Mouse (Mus musculus): ENCODE data around the gene Ckmt1. TPM values are rescaled to one million over a fixed set of nuclear protein-coding genes. Genes with fewer than 3 reads are reported as not detected.
"Not testable (repeated sequence)": the region's sequence is repeated elsewhere in the genome, so short reads cannot be mapped to it uniquely, and the experiment has no call there.

Ckmt1 gene
- polyA plus RNA-seq, 1 experiment = not detected

GRCm38 (mm10) chr2:121354820-121355592, 2.5 kb upstream of the Ckmt1 start, which contains the start of gene Ppip5k1:
Ppip5k1 (minus strand) TSS chr2:121355396.
- H3K4me3 ChIP-seq (ENCODE audit: insufficient read depth, low read depth, low read length) = peak within 1 kb of the TSS; percentile 82
- H3K27ac ChIP-seq (ENCODE audit: insufficient read depth, low read depth, low read length) = peak within 1 kb of the TSS; percentile 82
- TF ChIP-seq CTCF (IDR thresholded peaks at IDR 0.05; ENCODE audit: insufficient read depth, low read depth, low read length) (peak; percentile 88), POLR2A (IDR thresholded peaks at IDR 0.05; ENCODE audit: insufficient read depth, low read depth, low read length) (peak; percentile 33; the same call in 1 of the 2 replicates)
- WGBS = 1% methylated on average over 58 of the region's 58 CpGs
- H3K4me1 ChIP-seq (ENCODE audit: control insufficient read depth, insufficient read depth, low read length) = peaks cover 16% of the 10 kb centered on the region

- peak overlapping the region; percentile 94 for H3K4me3 ChIP-seq (ENCODE audit: insufficient read depth, low read depth, low read length)
- peaks cover 15% of the 10 kb centered on the region for H3K4me1 ChIP-seq (ENCODE audit: control insufficient read depth, insufficient read depth, low read length)
- TF ChIP-seq POLR2A (IDR thresholded peaks at IDR 0.05; ENCODE audit: insufficient read depth, low read depth, low read length) (no peak), CTCF (IDR thresholded peaks at IDR 0.05; ENCODE audit: insufficient read depth, low read depth, low read length) (no peak)
- WGBS = 10% methylated on average over 4 of the region's 4 CpGs
- H3K27ac ChIP-seq (ENCODE audit: insufficient read depth, low read depth, low read length) = peak overlapping the region; percentile 36; the same call in 1 of the 2 replicates
Observed at GRCm38 (mm10) chr2:121357961-121358360, 447 bp downstream of the Ckmt1 start.

- Histone ChIP-seq H3K4me3 (ENCODE audit: insufficient read depth, low read depth, low read length) (peak overlapping the region; percentile 94), H3K27ac (ENCODE audit: insufficient read depth, low read depth, low read length) (peak overlapping the region; percentile 90), H3K4me1 (ENCODE audit: control insufficient read depth, insufficient read depth, low read length) (peaks cover 13% of the 10 kb centered on the region)
- WGBS = under 1% methylated on average over 16 of the region's 16 CpGs
- TF ChIP-seq CTCF (IDR thresholded peaks at IDR 0.05; ENCODE audit: insufficient read depth, low read depth, low read length) (no peak), POLR2A (IDR thresholded peaks at IDR 0.05; ENCODE audit: insufficient read depth, low read depth, low read length) (peak; percentile 83)
Observed at GRCm38 (mm10) chr2:121358381-121358780, 867 bp downstream of the Ckmt1 start.

GRCm38 (mm10) chr2:121359461-121359860, 1.9 kb downstream of the Ckmt1 start:
- Histone ChIP-seq H3K27ac (ENCODE audit: insufficient read depth, low read depth, low read length) (no peak overlapping the region), H3K4me3 (ENCODE audit: insufficient read depth, low read depth, low read length) (peak overlapping the region; percentile 15; the same call in 1 of the 2 replicates), H3K4me1 (ENCODE audit: control insufficient read depth, insufficient read depth, low read length) (peaks cover 13% of the 10 kb centered on the region)
- TF ChIP-seq POLR2A (IDR thresholded peaks at IDR 0.05; ENCODE audit: insufficient read depth, low read depth, low read length) = no peak
- no peak for TF ChIP-seq CTCF (IDR thresholded peaks at IDR 0.05; ENCODE audit: insufficient read depth, low read depth, low read length)
- WGBS = 52% methylated on average over 4 of the region's 4 CpGs

- Histone ChIP-seq H3K4me1 (ENCODE audit: control insufficient read depth, insufficient read depth, low read length) (peaks cover 6% of the 10 kb centered on the region), H3K27ac (ENCODE audit: insufficient read depth, low read depth, low read length) (no peak overlapping the region), H3K4me3 (ENCODE audit: insufficient read depth, low read depth, low read length) (no peak overlapping the region)
- WGBS = 53% methylated on average over 3 of the region's 3 CpGs
- TF ChIP-seq CTCF (IDR thresholded peaks at IDR 0.05; ENCODE audit: insufficient read depth, low read depth, low read length) (no peak), POLR2A (IDR thresholded peaks at IDR 0.05; ENCODE audit: insufficient read depth, low read depth, low read length) (no peak)
Observed at GRCm38 (mm10) chr2:121363656-121364055, 6.1 kb downstream of the Ckmt1 start.

GRCm38 (mm10) chr2:121368831-121369230, 11.3 kb downstream of the Ckmt1 start:
- TF ChIP-seq POLR2A (IDR thresholded peaks at IDR 0.05; ENCODE audit: insufficient read depth, low read depth, low read length) (no peak), CTCF (IDR thresholded peaks at IDR 0.05; ENCODE audit: insufficient read depth, low read depth, low read length) (no peak)
- Histone ChIP-seq H3K4me3 (ENCODE audit: insufficient read depth, low read depth, low read length) (no peak overlapping the region), H3K27ac (ENCODE audit: insufficient read depth, low read depth, low read length) (no peak overlapping the region), H3K4me1 (ENCODE audit: control insufficient read depth, insufficient read depth, low read length) (no peaks in the 10 kb centered on the region)
- 54% methylated on average over 2 of the region's 2 CpGs for WGBS

GRCm38 (mm10) chr2:121370921-121371320, 13.4 kb downstream of the Ckmt1 start:
- Histone ChIP-seq H3K4me3 (ENCODE audit: insufficient read depth, low read depth, low read length) (no peak overlapping the region), H3K27ac (ENCODE audit: insufficient read depth, low read depth, low read length) (no peak overlapping the region), H3K4me1 (ENCODE audit: control insufficient read depth, insufficient read depth, low read length) (no peaks in the 10 kb centered on the region)
- 87% methylated on average over 5 of the region's 5 CpGs for WGBS
- TF ChIP-seq CTCF (IDR thresholded peaks at IDR 0.05; ENCODE audit: insufficient read depth, low read depth, low read length) = no peak
- TF ChIP-seq POLR2A (IDR thresholded peaks at IDR 0.05; ENCODE audit: insufficient read depth, low read depth, low read length) = no peak

GRCm38 (mm10) chr2:121372266-121372665, 14.8 kb downstream of the Ckmt1 start:
- Histone ChIP-seq H3K4me3 (ENCODE audit: insufficient read depth, low read depth, low read length) (no peak overlapping the region), H3K27ac (ENCODE audit: insufficient read depth, low read depth, low read length) (no peak overlapping the region), H3K4me1 (ENCODE audit: control insufficient read depth, insufficient read depth, low read length) (no peaks in the 10 kb centered on the region)
- 85% methylated on average over 3 of the region's 3 CpGs for WGBS
- TF ChIP-seq POLR2A (IDR thresholded peaks at IDR 0.05; ENCODE audit: insufficient read depth, low read depth, low read length) (no peak), CTCF (IDR thresholded peaks at IDR 0.05; ENCODE audit: insufficient read depth, low read depth, low read length) (no peak)

- TF ChIP-seq CTCF (IDR thresholded peaks at IDR 0.05; ENCODE audit: insufficient read depth, low read depth, low read length) (no peak), POLR2A (IDR thresholded peaks at IDR 0.05; ENCODE audit: insufficient read depth, low read depth, low read length) (no peak)
- H3K27ac ChIP-seq (ENCODE audit: insufficient read depth, low read depth, low read length) = no peak overlapping the region
- no peak overlapping the region for H3K4me3 ChIP-seq (ENCODE audit: insufficient read depth, low read depth, low read length)
- 65% methylated on average over 2 of the region's 2 CpGs for WGBS
- no peaks in the 10 kb centered on the region for H3K4me1 ChIP-seq (ENCODE audit: control insufficient read depth, insufficient read depth, low read length)
Observed at GRCm38 (mm10) chr2:121374766-121375165, 17.3 kb downstream of the Ckmt1 start.

GRCm38 (mm10) chr2:121386961-121387575, 29.6 kb downstream of the Ckmt1 start, which contains the start of gene Strc:
Strc (minus strand) TSS chr2:121387168.
- 91% methylated on average over 16 of the region's 17 CpGs for WGBS
- not testable (repeated sequence) for H3K4me1 ChIP-seq (ENCODE audit: control insufficient read depth, insufficient read depth, low read length); H3K4me3 ChIP-seq (ENCODE audit: insufficient read depth, low read depth, low read length); H3K27ac ChIP-seq (ENCODE audit: insufficient read depth, low read depth, low read length)

Measured in olfactory bulb, adult 2 months (tissue).